Mouse (Mus musculus) kidney, embryonic 16.5 days (tissue): ENCODE measurements around the gene Fgfr2. TPM values are rescaled to one million over a fixed set of nuclear protein-coding genes. Genes with fewer than 3 reads are reported as not detected.

Experiments used
- ATAC-seq: fragments of 200-750 bp; cut with Nextera tagmentation; 2 replicates; pipeline ENCODE4 v1.8.0; 2017; ENCODE audit warnings: moderate TSS enrichment; ENCODE audit not compliant: low FRiP score, low TSS enrichment
- H3K27ac ChIP-seq: fragments of 300-500 bp; sonication (generic); 2 replicates; pipeline ENCODE4 v1.5.1; 2014; ENCODE audit warnings: low read length
- H3K27me3 ChIP-seq: fragments of 300-500 bp; sonication (generic); 2 replicates; pipeline ENCODE4 v1.6.1; 2014; ENCODE audit warnings: low read length, control low read depth, mixed read lengths; ENCODE audit not compliant: insufficient read depth
- H3K36me3 ChIP-seq: fragments of 300-500 bp; sonication (generic); 2 replicates; pipeline ENCODE4 v1.6.1; 2014; ENCODE audit warnings: low read length, control low read depth, mixed read lengths; ENCODE audit not compliant: insufficient read depth
- H3K4me1 ChIP-seq: fragments of 300-500 bp; sonication (generic); 2 replicates; pipeline ENCODE4 v1.6.1; 2014; ENCODE audit warnings: low read length, control low read depth, mixed read lengths; ENCODE audit not compliant: insufficient read depth
- H3K4me2 ChIP-seq: fragments of 300-500 bp; sonication (generic); replicated peaks from 2 replicates; pipeline ENCODE4 v1.6.1; 2014; ENCODE audit warnings: low read depth, low read length
- H3K4me3 ChIP-seq: fragments of 300-500 bp; sonication (generic); 2 replicates; pipeline ENCODE4 v1.5.1; 2014; ENCODE audit warnings: mild to moderate bottlenecking, low read length
- H3K9ac ChIP-seq: fragments of 300-500 bp; sonication (generic); replicated peaks from 2 replicates; pipeline ENCODE4 v1.6.1; 2014; ENCODE audit warnings: low read length
- H3K9me3 ChIP-seq: fragments of 300-500 bp; sonication (generic); 2 replicates; pipeline ENCODE4 v1.6.1; 2016; ENCODE audit warnings: low read length, control low read depth
- WGBS: fragments of 180-500 bp; shearing (Covaris S2); extraction: QIAGEN DNeasy Blood & Tissue Kit; methylation state at CpG from one replicate; pipeline ENCODE4 v1.1.7; 2014; 5-methylcytosine and 5-hydroxymethylcytosine counted together
- polyA plus RNA-seq: library from polyadenylated mRNA; unstranded; fragments of >200 nt; fragmentation: Nextera tagmentation; extraction: Ambion mirVana; gene quantifications from 2 replicates; pipeline ENCODE4 v1.2.1, GENCODE M21; 2015

Fgfr2 gene
- polyA plus RNA-seq, 1 experiment from 2014 or later = 118 TPM

GRCm38 (mm10) chr7:132234250-132234649 is 888.9 kb downstream of the Fgfr2 start:
- ATAC-seq = no peak
- H3K4me3 ChIP-seq = no peak overlapping the region
- H3K27ac ChIP-seq = no peak overlapping the region
- no peaks in the 10 kb centered on the region for H3K9me3 ChIP-seq
- H3K36me3 ChIP-seq = no peaks in the 10 kb centered on the region
- H3K4me2 ChIP-seq = no peak overlapping the region
- 77% methylated on average over 3 of the region's 3 CpGs for WGBS
- no peak overlapping the region for H3K9ac ChIP-seq
- no peaks in the 10 kb centered on the region for H3K27me3 ChIP-seq
- peaks cover 13% of the 10 kb centered on the region; the same call in 1 of the 2 replicates for H3K4me1 ChIP-seq

DNA sequence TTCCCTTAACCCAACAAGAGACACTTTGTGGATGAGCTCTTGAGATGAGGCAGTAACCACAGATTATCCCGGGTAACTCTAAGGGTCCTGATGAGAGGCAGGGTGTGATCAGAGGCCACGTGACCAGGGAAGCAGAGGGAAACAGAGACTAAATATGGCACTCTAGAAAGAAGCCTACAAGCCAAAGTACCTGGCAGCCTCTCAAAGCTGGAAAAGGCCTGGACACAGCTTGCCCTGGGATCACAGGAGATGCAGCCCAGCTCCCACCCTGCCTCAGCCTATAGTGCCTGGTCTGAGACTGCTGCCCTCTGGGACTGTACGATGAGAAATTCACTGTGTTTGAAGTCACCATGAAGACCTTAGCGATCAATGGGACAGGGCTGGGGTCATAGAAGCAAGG is 889.4 kb downstream of the Fgfr2 start:
- WGBS = 75% methylated on average over 4 of the region's 4 CpGs
- H3K27me3 ChIP-seq = no peaks in the 10 kb centered on the region
- H3K4me3 ChIP-seq = no peak overlapping the region
- no peak overlapping the region for H3K4me2 ChIP-seq
- H3K27ac ChIP-seq = no peak overlapping the region
- peaks cover 13% of the 10 kb centered on the region; the same call in 1 of the 2 replicates for H3K4me1 ChIP-seq
- no peak overlapping the region for H3K9ac ChIP-seq
- no peaks in the 10 kb centered on the region for H3K36me3 ChIP-seq
- no peaks in the 10 kb centered on the region for H3K9me3 ChIP-seq
- ATAC-seq = no peak

DNA sequence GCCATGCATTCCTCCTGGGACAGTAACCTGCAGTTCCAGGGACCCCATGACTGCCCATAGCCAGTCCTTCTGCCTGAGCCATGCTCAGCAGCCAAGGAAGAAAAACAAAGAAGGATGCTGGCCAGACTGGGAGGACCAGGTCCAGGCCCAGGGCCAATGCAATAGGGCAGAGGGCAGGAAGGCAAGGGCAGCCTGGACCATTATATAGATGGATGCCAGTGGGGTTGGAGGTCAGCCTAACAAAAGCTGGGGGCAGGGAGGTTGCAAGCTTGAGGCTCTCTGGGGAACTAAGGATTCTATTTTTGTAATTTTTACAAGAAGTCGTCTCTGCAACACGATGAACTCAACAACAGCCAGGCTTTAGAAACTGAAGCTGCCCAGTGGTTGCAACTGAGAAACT is 890.2 kb downstream of the Fgfr2 start:
- Histone ChIP-seq H3K27me3 (no peaks in the 10 kb centered on the region), H3K4me3 (no peak overlapping the region), H3K27ac (no peak overlapping the region), H3K4me2 (no peak overlapping the region), H3K4me1 (peaks cover 13% of the 10 kb centered on the region; the same call in 1 of the 2 replicates), H3K36me3 (no peaks in the 10 kb centered on the region), H3K9ac (no peak overlapping the region), H3K9me3 (no peaks in the 10 kb centered on the region)
- ATAC-seq = no peak
- 13% methylated on average over 2 of the region's 2 CpGs for WGBS

GRCm38 (mm10) chr7:132231476-132231875 is 891.7 kb downstream of the Fgfr2 start:
- Histone ChIP-seq H3K27ac (no peak overlapping the region), H3K27me3 (no peaks in the 10 kb centered on the region), H3K4me2 (no peak overlapping the region), H3K9me3 (no peaks in the 10 kb centered on the region), H3K4me3 (no peak overlapping the region), H3K4me1 (peaks cover 19% of the 10 kb centered on the region), H3K36me3 (no peaks in the 10 kb centered on the region), H3K9ac (no peak overlapping the region)
- WGBS = 78% methylated on average over 3 of the region's 3 CpGs
- no peak for ATAC-seq

DNA sequence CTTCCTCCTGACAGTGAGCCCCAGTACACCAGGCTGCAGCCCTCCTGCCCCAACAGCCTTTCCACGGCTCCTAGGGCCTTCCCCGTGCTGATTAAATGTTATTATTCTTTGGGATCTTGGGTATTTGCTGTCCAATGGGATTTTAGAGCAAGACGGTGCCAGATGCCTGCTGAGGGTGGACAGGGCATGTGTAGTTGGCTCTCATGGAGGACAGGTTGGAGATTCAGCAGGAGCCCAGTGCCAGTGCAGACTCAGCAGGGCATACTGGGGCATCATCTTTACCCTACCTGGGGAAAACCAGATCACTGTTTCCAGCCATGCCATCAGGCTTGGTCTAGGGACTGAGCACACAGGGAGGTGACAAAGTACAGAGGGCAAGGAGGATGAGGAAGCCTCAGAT is 892.2 kb downstream of the Fgfr2 start:
- peaks cover 19% of the 10 kb centered on the region for H3K4me1 ChIP-seq
- no peak overlapping the region for H3K27ac ChIP-seq
- no peaks in the 10 kb centered on the region for H3K9me3 ChIP-seq
- H3K4me2 ChIP-seq = no peak overlapping the region
- H3K9ac ChIP-seq = no peak overlapping the region
- no peaks in the 10 kb centered on the region for H3K27me3 ChIP-seq
- ATAC-seq = no peak
- H3K36me3 ChIP-seq = no peaks in the 10 kb centered on the region
- no peak overlapping the region for H3K4me3 ChIP-seq
- 83% methylated on average over 3 of the region's 3 CpGs for WGBS

GRCm38 (mm10) chr7:132227075-132227640 is 896.0 kb downstream of the Fgfr2 start:
- H3K9ac ChIP-seq = no peak overlapping the region
- H3K27ac ChIP-seq = no peak overlapping the region
- H3K4me2 ChIP-seq = no peak overlapping the region
- H3K4me3 ChIP-seq = no peak overlapping the region
- no peaks in the 10 kb centered on the region for H3K9me3 ChIP-seq
- WGBS = 81% methylated on average over 8 of the region's 8 CpGs
- no peaks in the 10 kb centered on the region for H3K27me3 ChIP-seq
- H3K4me1 ChIP-seq = peaks cover 7% of the 10 kb centered on the region; the same call in 1 of the 2 replicates
- no peaks in the 10 kb centered on the region for H3K36me3 ChIP-seq
- ATAC-seq = peak; percentile 36; the same call in 1 of the 2 replicates

DNA sequence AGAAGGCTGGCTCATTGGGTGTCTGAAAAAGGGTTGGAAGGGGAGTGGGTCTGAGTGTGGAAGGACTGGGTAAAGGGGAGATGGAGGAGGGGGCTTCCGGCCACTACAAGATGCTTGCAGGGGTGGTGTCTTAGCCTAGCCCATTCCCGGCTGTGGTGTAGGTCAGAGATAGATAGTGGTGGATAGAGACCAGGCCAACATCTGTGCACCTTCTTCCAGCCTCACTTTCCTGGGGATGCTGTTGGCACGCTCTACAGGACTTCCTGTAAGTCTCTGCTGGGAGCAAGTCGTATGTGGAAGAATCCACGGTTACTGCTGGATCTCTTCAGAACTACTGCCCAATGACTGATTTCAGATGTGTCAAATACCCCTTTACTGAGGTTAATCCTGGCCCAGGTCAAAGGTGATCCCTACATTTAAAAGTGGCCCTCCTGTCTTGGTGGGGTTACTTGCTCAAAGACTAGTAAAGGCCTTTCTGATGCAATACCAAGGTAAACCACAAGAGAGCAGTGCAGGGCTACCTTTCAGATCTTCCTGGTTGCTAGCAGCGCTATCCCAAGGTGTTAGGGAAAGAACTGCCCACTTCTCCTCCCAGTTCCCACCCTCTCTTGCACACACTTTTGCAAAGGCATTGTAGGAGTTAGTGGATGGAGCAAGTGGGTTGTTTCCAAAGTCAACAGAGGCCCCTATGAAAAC is 896.6 kb downstream of the Fgfr2 start:
- 62% methylated on average over 6 of the region's 6 CpGs for WGBS

DNA sequence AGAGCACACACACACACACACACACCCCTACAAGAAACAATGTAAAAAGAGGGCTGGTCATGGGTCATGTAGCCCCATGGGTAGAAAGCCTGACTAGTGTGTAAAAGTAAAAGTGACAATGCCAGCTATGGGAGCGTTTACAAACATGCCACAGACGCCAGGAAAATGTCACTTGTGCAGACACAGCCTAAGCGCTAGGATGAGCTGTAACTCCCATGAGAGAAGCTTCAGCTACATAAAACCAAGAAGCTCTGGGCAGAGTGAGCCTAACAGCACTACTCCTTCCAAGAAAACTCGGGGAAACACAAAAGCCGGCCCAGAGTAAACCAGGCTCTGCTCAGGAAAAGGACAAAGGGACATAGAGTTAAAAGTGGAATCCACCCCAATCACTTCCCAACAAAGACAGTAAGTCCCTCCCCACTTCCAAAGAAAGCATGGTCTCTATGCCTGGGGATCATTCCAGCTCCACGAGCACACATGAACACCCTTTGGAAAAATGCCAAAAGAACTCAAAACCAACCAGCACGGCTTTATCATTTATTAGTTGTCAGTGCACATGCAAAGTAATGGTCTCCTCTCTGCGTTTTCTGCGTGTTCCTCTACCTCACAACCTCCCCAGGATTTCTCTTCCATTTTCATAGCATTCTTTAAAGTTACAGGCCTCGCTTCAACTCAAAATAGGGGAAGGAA is 899.6 kb downstream of the Fgfr2 start:
- no peak overlapping the region for H3K4me2 ChIP-seq
- no peak for ATAC-seq
- peaks cover 7% of the 10 kb centered on the region; the same call in 1 of the 2 replicates for H3K4me1 ChIP-seq
- WGBS = 56% methylated on average over 10 of the region's 10 CpGs
- no peak overlapping the region for H3K9ac ChIP-seq
- no peak overlapping the region for H3K27ac ChIP-seq
- H3K9me3 ChIP-seq = no peaks in the 10 kb centered on the region
- no peaks in the 10 kb centered on the region for H3K36me3 ChIP-seq
- no peak overlapping the region for H3K4me3 ChIP-seq
- H3K27me3 ChIP-seq = no peaks in the 10 kb centered on the region

More for the DNA sequence above, 896.6 kb downstream of the Fgfr2 start:
- Histone ChIP-seq H3K4me3 (no peak overlapping the region), H3K9ac (no peak overlapping the region), H3K9me3 (no peaks in the 10 kb centered on the region), H3K4me2 (no peak overlapping the region), H3K4me1 (peaks cover 7% of the 10 kb centered on the region; the same call in 1 of the 2 replicates), H3K27ac (no peak overlapping the region), H3K36me3 (no peaks in the 10 kb centered on the region), H3K27me3 (no peaks in the 10 kb centered on the region)
- ATAC-seq = peak; percentile 78

- no peaks in the 10 kb centered on the region for H3K36me3 ChIP-seq
- no peaks in the 10 kb centered on the region for H3K9me3 ChIP-seq
- 75% methylated on average over 10 of the region's 10 CpGs for WGBS
- no peaks in the 10 kb centered on the region; the same call in 1 of the 2 replicates for H3K27me3 ChIP-seq
- no peak for ATAC-seq
- H3K27ac ChIP-seq = no peak overlapping the region
- no peak overlapping the region for H3K4me2 ChIP-seq
- H3K9ac ChIP-seq = no peak overlapping the region
- no peak overlapping the region for H3K4me3 ChIP-seq
- H3K4me1 ChIP-seq = no peaks in the 10 kb centered on the region
These were observed 909.1 kb downstream of the Fgfr2 start for GRCm38 (mm10) chr7:132214031-132214430.

DNA sequence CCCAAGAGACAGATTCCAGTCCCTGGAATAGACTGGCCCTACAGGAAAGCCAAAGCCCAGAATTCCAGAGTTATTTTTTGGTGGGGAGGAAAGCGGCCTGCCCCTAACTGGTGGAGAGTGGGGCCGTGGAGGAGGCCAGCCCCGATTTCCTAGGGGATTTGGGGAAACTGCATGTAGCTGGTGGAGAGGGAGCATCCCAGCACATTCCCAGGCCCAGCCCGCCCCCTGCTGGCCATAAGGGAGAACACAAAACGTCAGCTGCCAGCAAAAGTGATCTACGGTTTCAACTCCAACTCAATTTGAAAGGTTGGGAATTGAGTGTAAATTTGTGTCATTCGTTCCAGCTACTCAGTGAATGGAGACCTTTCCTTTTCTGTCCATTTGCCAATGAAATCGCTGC is 909.7 kb downstream of the Fgfr2 start:
- no peak for ATAC-seq
- no peak overlapping the region for H3K4me2 ChIP-seq
- 6% methylated on average over 8 of the region's 8 CpGs for WGBS
- H3K4me1 ChIP-seq = no peaks in the 10 kb centered on the region
- H3K36me3 ChIP-seq = no peaks in the 10 kb centered on the region
- H3K27ac ChIP-seq = no peak overlapping the region
- H3K9me3 ChIP-seq = no peaks in the 10 kb centered on the region
- no peak overlapping the region for H3K9ac ChIP-seq
- no peak overlapping the region for H3K4me3 ChIP-seq
- H3K27me3 ChIP-seq = no peaks in the 10 kb centered on the region; the same call in 1 of the 2 replicates
